Mouse (Mus musculus) CH12.LX (cell line): ENCODE results near the gene H2-Oa. TPM values are rescaled to one million over a fixed set of nuclear protein-coding genes. Genes with fewer than 3 reads are reported as not detected.
A peak's percentile ranks its signal among the peaks of the same experiment; 100 is the strongest.

Experiments
- DNase-seq: peaks from one replicate; pipeline ENCODE4 v3.0.0-alpha.2; 2013; ENCODE audit errors: extremely low read depth
- H3K27ac ChIP-seq: 2 replicates; pipeline ENCODE4 v1.5.1; 2012; ENCODE audit warnings: low read depth, mild to moderate bottlenecking, control low read depth, moderate library complexity; ENCODE audit not compliant: insufficient read depth
- H3K27me3 ChIP-seq: replicated peaks from 2 replicates; pipeline ENCODE3; 2012; ENCODE audit warnings: inconsistent platforms
- H3K36me3 ChIP-seq, 2 experiments: replicated peaks in 1 of 2; 2 replicates each; pipeline versions ENCODE3 to v1.6.1; 2012; ENCODE audit warnings: inconsistent platforms in 1 of 2, low read length in 1 of 2, mild to moderate bottlenecking in 1 of 2, mixed read lengths in 1 of 2, moderate library complexity in 1 of 2; ENCODE audit not compliant: control insufficient read depth in 1 of 2, insufficient read depth in 1 of 2
- H3K4me1 ChIP-seq, 2 experiments: 2 replicates each; pipeline ENCODE4 v1.6.1; 2012; ENCODE audit warnings: inconsistent platforms in 1 of 2, moderate library complexity in 1 of 2; ENCODE audit not compliant: insufficient read depth in 2 of 2, control insufficient read depth in 1 of 2
- H3K4me2 ChIP-seq: 2 replicates; pipeline ENCODE4 v1.6.1; 2012; ENCODE audit warnings: low read depth, mild to moderate bottlenecking, control low read depth; ENCODE audit not compliant: poor library complexity, insufficient read depth, severe bottlenecking
- H3K4me3 ChIP-seq, 3 experiments: fragments of 150-350 bp in 1 of 3; sonication (generic) in 1 of 3; replicated peaks in 1 of 3; 2 replicates each; pipeline versions ENCODE3 to v1.5.1; 2011 to 2012; ENCODE audit warnings: low read depth in 2 of 3, low read length in 2 of 3, mild to moderate bottlenecking in 2 of 3, moderate library complexity in 2 of 3, control low read depth in 1 of 3, improper control_type of control experiment in 1 of 3, inconsistent platforms in 1 of 3, mixed read lengths in 1 of 3; ENCODE audit not compliant: poor library complexity in 1 of 3
- H3K79me2 ChIP-seq: replicated peaks from 2 replicates; pipeline ENCODE4 v1.6.1; 2012; ENCODE audit warnings: mild to moderate bottlenecking, moderate library complexity; ENCODE audit not compliant: control insufficient read depth, poor library complexity, insufficient read depth, severe bottlenecking; ENCODE audit errors: extremely low read depth
- H3K9ac ChIP-seq: 2 replicates; pipeline ENCODE4 v1.6.1; 2012; ENCODE audit warnings: low read depth, mild to moderate bottlenecking, control low read depth, moderate library complexity; ENCODE audit not compliant: insufficient read depth
- H3K9me3 ChIP-seq: replicated peaks from 2 replicates; pipeline ENCODE3; 2012; ENCODE audit warnings: low read length, inconsistent platforms, mixed read lengths
- BHLHE40 ChIP-seq: IDR thresholded peaks from 2 replicates; pipeline ENCODE4 v1.6.1; 2011; ENCODE audit warnings: mild to moderate bottlenecking, low read depth, low read length, improper control_type of control experiment
- CHD1 ChIP-seq: IDR thresholded peaks from 2 replicates; pipeline ENCODE4 v1.6.1; 2012; ENCODE audit warnings: low read depth, low read length, improper control_type of control experiment, inconsistent platforms
- CHD2 ChIP-seq: IDR thresholded peaks from 2 replicates; pipeline ENCODE4 v1.6.1; 2011; ENCODE audit warnings: low read length, improper control_type of control experiment
- E2F4 ChIP-seq: IDR thresholded peaks from 2 replicates; pipeline ENCODE4 v1.6.1; 2011; ENCODE audit warnings: low read depth, low read length, improper control_type of control experiment; ENCODE audit not compliant: insufficient replicate concordance
- ELF1 ChIP-seq: IDR thresholded peaks from 2 replicates; pipeline ENCODE4 v1.6.1; 2014; ENCODE audit warnings: low read depth, mild to moderate bottlenecking, inconsistent platforms, low read length, improper control_type of control experiment
- ETS1 ChIP-seq: conservative IDR thresholded peaks from 2 replicates; pipeline ENCODE4 v1.6.1; 2012; ENCODE audit warnings: low read depth, mild to moderate bottlenecking, inconsistent platforms, low read length, improper control_type of control experiment, moderate library complexity
- GABPA ChIP-seq: IDR thresholded peaks from 2 replicates; pipeline ENCODE4 v1.6.1; 2012; ENCODE audit warnings: low read depth, low read length, improper control_type of control experiment, inconsistent platforms; ENCODE audit not compliant: insufficient replicate concordance
- HCFC1 ChIP-seq: IDR thresholded peaks from 2 replicates; pipeline ENCODE4 v1.6.1; 2012; ENCODE audit warnings: low read depth, mild to moderate bottlenecking, inconsistent platforms, low read length, improper control_type of control experiment
- IRF4 ChIP-seq: IDR thresholded peaks from 2 replicates; pipeline ENCODE4 v1.6.1; 2014; ENCODE audit warnings: low read depth, mild to moderate bottlenecking, inconsistent platforms, low read length, improper control_type of control experiment
- JUN ChIP-seq: IDR thresholded peaks from 2 replicates; pipeline ENCODE4 v1.6.1; 2011; ENCODE audit warnings: low read depth, mild to moderate bottlenecking, low read length, improper control_type of control experiment, moderate library complexity; ENCODE audit not compliant: insufficient read depth
- KAT2A ChIP-seq: IDR thresholded peaks from 2 replicates; pipeline ENCODE4 v1.6.1; 2012; ENCODE audit warnings: low read length, improper control_type of control experiment, inconsistent platforms; ENCODE audit not compliant: insufficient replicate concordance
- MAFK ChIP-seq: IDR thresholded peaks from 2 replicates; pipeline ENCODE4 v1.6.1; 2011; ENCODE audit warnings: low read length, improper control_type of control experiment; ENCODE audit not compliant: insufficient replicate concordance
- MAX ChIP-seq: IDR thresholded peaks from 2 replicates; pipeline ENCODE4 v1.6.1; 2011; ENCODE audit warnings: low read length, improper control_type of control experiment
- MAZ ChIP-seq: IDR thresholded peaks from 2 replicates; pipeline ENCODE4 v1.6.1; 2012; ENCODE audit warnings: low read depth, mild to moderate bottlenecking, inconsistent platforms, low read length, improper control_type of control experiment, moderate library complexity
- MEF2A ChIP-seq: IDR thresholded peaks from 2 replicates; pipeline ENCODE4 v1.6.1; 2014; ENCODE audit warnings: low read depth, mild to moderate bottlenecking, inconsistent platforms, low read length, improper control_type of control experiment, borderline replicate concordance
- MXI1 ChIP-seq: IDR thresholded peaks from 2 replicates; pipeline ENCODE4 v1.6.1; 2011; ENCODE audit warnings: mild to moderate bottlenecking, low read depth, low read length, improper control_type of control experiment
- MYC ChIP-seq: IDR thresholded peaks from 2 replicates; pipeline ENCODE4 v1.6.1; 2011; ENCODE audit warnings: low read depth, mild to moderate bottlenecking, improper control_type of control experiment, low read length
- NELFE ChIP-seq: IDR thresholded peaks from 2 replicates; pipeline ENCODE4 v1.6.1; 2011; ENCODE audit warnings: low read depth, low read length, improper control_type of control experiment
- NRF1 ChIP-seq: IDR thresholded peaks from 2 replicates; pipeline ENCODE4 v1.6.1; 2014; ENCODE audit warnings: low read depth, mild to moderate bottlenecking, inconsistent platforms, low read length, improper control_type of control experiment, moderate library complexity
- PAX5 ChIP-seq: IDR thresholded peaks from 2 replicates; pipeline ENCODE4 v1.6.1; 2012; ENCODE audit warnings: low read length, inconsistent platforms, mixed read lengths
- POLR2A ChIP-seq: IDR thresholded peaks from 2 replicates; pipeline ENCODE4 v1.6.1; 2011; ENCODE audit warnings: low read depth, mild to moderate bottlenecking, improper control_type of control experiment, low read length
- POLR2AphosphoS2 ChIP-seq: IDR thresholded peaks from 2 replicates; pipeline ENCODE4 v1.6.1; 2011; ENCODE audit warnings: low read depth, low read length, improper control_type of control experiment
- RAD21 ChIP-seq: IDR thresholded peaks from 2 replicates; pipeline ENCODE4 v1.6.1; 2011; ENCODE audit warnings: low read depth, mild to moderate bottlenecking, low read length, improper control_type of control experiment, moderate library complexity
- RCOR1 ChIP-seq: conservative IDR thresholded peaks from 2 replicates; pipeline ENCODE4 v1.6.1; 2012; ENCODE audit warnings: low read depth, mild to moderate bottlenecking, inconsistent platforms, low read length, improper control_type of control experiment
- SIN3A ChIP-seq: IDR thresholded peaks from 2 replicates; pipeline ENCODE4 v1.6.1; 2012; ENCODE audit warnings: low read length, improper control_type of control experiment, inconsistent platforms
- SMC3 ChIP-seq: IDR thresholded peaks from 2 replicates; pipeline ENCODE4 v1.6.1; 2011; ENCODE audit warnings: low read depth, low read length, improper control_type of control experiment
- TBP ChIP-seq: conservative IDR thresholded peaks from 2 replicates; pipeline ENCODE4 v1.6.1; 2011; ENCODE audit warnings: low read depth, low read length, improper control_type of control experiment
- TCF12 ChIP-seq: IDR thresholded peaks from 2 replicates; pipeline ENCODE4 v1.6.1; 2014; ENCODE audit warnings: low read depth, mild to moderate bottlenecking, inconsistent platforms, low read length, improper control_type of control experiment
- UBTF ChIP-seq: IDR thresholded peaks from 2 replicates; pipeline ENCODE4 v1.6.1; 2012; ENCODE audit warnings: low read depth, mild to moderate bottlenecking, inconsistent platforms, low read length, improper control_type of control experiment, moderate library complexity
- USF1 ChIP-seq: IDR thresholded peaks from 2 replicates; pipeline ENCODE4 v1.6.1; 2014; ENCODE audit warnings: low read depth, mild to moderate bottlenecking, inconsistent platforms, low read length, improper control_type of control experiment
- USF2 ChIP-seq: conservative IDR thresholded peaks from 2 replicates; pipeline ENCODE4 v1.6.1; 2011; ENCODE audit warnings: low read depth, low read length, improper control_type of control experiment
- ZC3H11A ChIP-seq: IDR thresholded peaks from 2 replicates; pipeline ENCODE4 v1.6.1; 2012; ENCODE audit warnings: low read depth, mild to moderate bottlenecking, inconsistent platforms, low read length, improper control_type of control experiment
- ZMIZ1 ChIP-seq: IDR thresholded peaks from 2 replicates; pipeline ENCODE4 v1.6.1; 2012; ENCODE audit warnings: low read depth, mild to moderate bottlenecking, inconsistent platforms, low read length, improper control_type of control experiment
- ZNF384 ChIP-seq: IDR thresholded peaks from 2 replicates; pipeline ENCODE4 v1.6.1; 2012; ENCODE audit warnings: low read depth, low read length, improper control_type of control experiment, inconsistent platforms
- dilution Hi-C: fragments of 300-500 bp; cut with MboI; formaldehyde crosslinking; loops from 2 replicates; pipeline ENCODE4 v1.14.3; 2020; ENCODE audit warnings: low sequenced_read_pairs; ENCODE audit not compliant: extremely low pct_unique_long_range_greater_than_20kb, extremely low pct_ligation_motif_present
- in situ Hi-C: fragments of 300-500 bp; cut with MboI; formaldehyde crosslinking; loops from 3 replicates; pipeline ENCODE4 v1.14.3; 2019; ENCODE audit warnings: low sequenced_read_pairs, low pct_ligation_motif_present, low pct_unique_long_range_greater_than_20kb, mixed read lengths
- polyA plus RNA-seq: library from polyadenylated mRNA; unstranded; fragments of >175 nt; gene quantifications from 2 replicates; pipeline ENCODE4 v1.2.1, GENCODE M21; 2012; ENCODE audit warnings: low read depth; ENCODE audit not compliant: insufficient read length
- total RNA-seq, 2 experiments: library from RNA; depleted of rRNA; stranded (reverse); fragments of 300-350 nt in 1 of 2; fragments of >200 nt in 1 of 2; gene quantifications; 2 replicates each; pipeline ENCODE4 v1.2.3; 2012 to 2014

Gene H2-Oa
- total and polyA plus RNA-seq, 3 experiments = 21.5 to 42.7 (median 40.4) TPM

GRCm38 (mm10) chr17:34120180-34120723 lies 28.1 kb downstream of the H2-Oa start:
- peak overlapping the region; percentile 99 for H3K9ac ChIP-seq

GRCm38 (mm10) chr17:34120814-34121171 lies 28.7 kb downstream of the H2-Oa start:
- DNase-seq = peak; percentile 79
- H3K79me2 ChIP-seq = peaks cover 44% of the 10 kb centered on the region
- H3K27me3 ChIP-seq = no peaks in the 10 kb centered on the region
- no peaks in the 10 kb centered on the region for H3K9me3 ChIP-seq
- in situ Hi-C loops = no loop called here
- H3K27ac ChIP-seq = peak overlapping the region; percentile 98
- peak overlapping the region; percentile 99 for H3K9ac ChIP-seq
- peak overlapping the region; percentile 88 to 100 (median 93) for H3K4me3 ChIP-seq
- dilution Hi-C loops = no loop called here
- no peak overlapping the region; the same call in 1 of the 2 replicates for H3K4me2 ChIP-seq
- H3K4me1 ChIP-seq = peaks cover 3 to 27% of the 10 kb centered on the region in 2 experiments
- peaks cover 29 to 39% of the 10 kb centered on the region in 2 experiments for H3K36me3 ChIP-seq
- TF ChIP-seq POLR2AphosphoS2 = peak; percentile 89
- no peak for TF ChIP-seq ZNF384
- 0 out of 2 replicates have a peak, but pooled peaks have one; percentile 9 for TF ChIP-seq SMC3
- TF ChIP-seq JUN = no peak
- TF ChIP-seq KAT2A = peak; percentile 67; the same call in 1 of the 2 replicates
- peak; percentile 53; the same call in 1 of the 2 replicates for TF ChIP-seq ZMIZ1
- TF ChIP-seq CHD2 = no peak
- peak; percentile 95 for TF ChIP-seq MAFK
- no peak for TF ChIP-seq TBP
- 0 out of 2 replicates have a peak, but pooled peaks have one; percentile 39 for TF ChIP-seq RCOR1
- no peak for TF ChIP-seq E2F4
- peak; percentile 97 for TF ChIP-seq CHD1
- no peak for TF ChIP-seq USF2
- TF ChIP-seq MEF2A = 0 out of 2 replicates have a peak, but pooled peaks have one; percentile 2
- no peak; the same call in 1 of the 2 replicates for TF ChIP-seq MAX
- peak; percentile 64 for TF ChIP-seq GABPA
- peak; percentile 87; the same call in 1 of the 2 replicates for TF ChIP-seq MAZ
- peak; percentile 23 for TF ChIP-seq POLR2A
- no peak for TF ChIP-seq PAX5
- TF ChIP-seq ZC3H11A = no peak

More at GRCm38 (mm10) chr17:34120180-34120723, 28.1 kb downstream of the H2-Oa start:
- peak overlapping the region; percentile 98 for H3K27ac ChIP-seq
- dilution Hi-C loops = no loop called here
- peak overlapping the region; percentile 88 to 100 (median 93) for H3K4me3 ChIP-seq
- H3K4me1 ChIP-seq = peaks cover 8 to 28% of the 10 kb centered on the region in 2 experiments
- no peaks in the 10 kb centered on the region for H3K27me3 ChIP-seq
- H3K36me3 ChIP-seq = peaks cover 34 to 43% of the 10 kb centered on the region in 2 experiments
- peak overlapping the region; percentile 24 for H3K4me2 ChIP-seq
- peak; percentile 96 for TF ChIP-seq MAZ
- peak; percentile 95 for TF ChIP-seq CHD2
- peak; percentile 78 for TF ChIP-seq POLR2AphosphoS2
- peak; percentile 67; the same call in 1 of the 2 replicates for TF ChIP-seq IRF4
- peak; percentile 91; the same call in 1 of the 2 replicates for TF ChIP-seq CHD1
- no peak for TF ChIP-seq SMC3
- peak; percentile 84 for TF ChIP-seq MXI1
- no peak for TF ChIP-seq ELF1
- no peak for TF ChIP-seq MYC
- peak; percentile 78 for TF ChIP-seq NELFE
- peak; percentile 41 for TF ChIP-seq ZMIZ1
- TF ChIP-seq HCFC1 = peak; percentile 47; the same call in 1 of the 2 replicates
- 0 out of 2 replicates have a peak, but pooled peaks have one; percentile 9 for TF ChIP-seq MAFK
- TF ChIP-seq NRF1 = peak; percentile 54
- TF ChIP-seq BHLHE40 = peak; percentile 35; the same call in 1 of the 2 replicates
- peak; percentile 83 for TF ChIP-seq TCF12
- TF ChIP-seq UBTF = no peak
- TF ChIP-seq ZC3H11A = no peak
- peak; percentile 81 for TF ChIP-seq MEF2A
- TF ChIP-seq TBP = peak; percentile 72; the same call in 1 of the 2 replicates
- peak; percentile 43; the same call in 1 of the 2 replicates for TF ChIP-seq MAX
- no peak for TF ChIP-seq ZNF384
- no peak for TF ChIP-seq USF2
- TF ChIP-seq RAD21 = no peak
- TF ChIP-seq JUN = no peak
- TF ChIP-seq USF1 = no peak
- peak; percentile 76 for TF ChIP-seq POLR2A
- peak; percentile 44; the same call in 1 of the 2 replicates for TF ChIP-seq SIN3A
- no peak for TF ChIP-seq PAX5
- TF ChIP-seq ETS1 = peak; percentile 57
- TF ChIP-seq, all 38 proteins: peak for 19
- in situ Hi-C loops = no loop called here
- peak; percentile 89 for DNase-seq
- Histone ChIP-seq H3K9me3 (no peaks in the 10 kb centered on the region), H3K79me2 (peaks cover 49% of the 10 kb centered on the region)
